Mouse (Mus musculus): ENCODE data around the gene D630003M21Rik. TPM values are rescaled to one million over a fixed set of nuclear protein-coding genes. Genes with fewer than 3 reads are reported as not detected.

Gene D630003M21Rik
- polyA plus RNA-seq, 1 experiment from 2014 or later = 4.3 TPM

- H3K27ac ChIP-seq (replicated peaks) = no peak overlapping the region
- peaks cover 31% of the 10 kb centered on the region for H3K4me1 ChIP-seq
- no peaks in the 10 kb centered on the region for H3K36me3 ChIP-seq
- no peak overlapping the region for H3K4me2 ChIP-seq (replicated peaks)
- ATAC-seq (ENCODE audit: low FRiP score, low read depth) = no peak
- H3K4me3 ChIP-seq = no peak overlapping the region
- 90% methylated on average over 9 of the region's 9 CpGs for WGBS
- H3K9me3 ChIP-seq = no peaks in the 10 kb centered on the region
- 0 out of 2 replicates have a peak, but pooled peaks cover 6% of the 10 kb centered on the region for H3K27me3 ChIP-seq
- no peak overlapping the region for H3K9ac ChIP-seq (replicated peaks)
Measured at GRCm38 (mm10) chr2:158176763-158177162, 52.3 kb downstream of the D630003M21Rik start.

GRCm38 (mm10) chr2:158175433-158175832, 53.6 kb downstream of the D630003M21Rik start:
- peaks cover 31% of the 10 kb centered on the region for H3K4me1 ChIP-seq
- 0 out of 2 replicates have a peak, but pooled peaks cover 6% of the 10 kb centered on the region for H3K27me3 ChIP-seq
- H3K9ac ChIP-seq (replicated peaks) = no peak overlapping the region
- no peak overlapping the region for H3K27ac ChIP-seq (replicated peaks)
- no peak overlapping the region for H3K4me3 ChIP-seq
- no peaks in the 10 kb centered on the region for H3K9me3 ChIP-seq
- no peak overlapping the region for H3K4me2 ChIP-seq (replicated peaks)
- no peak for ATAC-seq (ENCODE audit: low FRiP score, low read depth)
- 88% methylated on average over 3 of the region's 3 CpGs for WGBS
- H3K36me3 ChIP-seq = no peaks in the 10 kb centered on the region

- Histone ChIP-seq H3K4me2 (replicated peaks) (no peak overlapping the region), H3K27ac (replicated peaks) (no peak overlapping the region), H3K4me1 (peaks cover 30% of the 10 kb centered on the region), H3K9ac (replicated peaks) (no peak overlapping the region), H3K27me3 (0 out of 2 replicates have a peak, but pooled peaks cover 1% of the 10 kb centered on the region), H3K4me3 (no peak overlapping the region), H3K9me3 (no peaks in the 10 kb centered on the region), H3K36me3 (no peaks in the 10 kb centered on the region)
- 94% methylated on average over 15 of the region's 15 CpGs for WGBS
- ATAC-seq (ENCODE audit: low FRiP score, low read depth) = no peak
Measured at GRCm38 (mm10) chr2:158174958-158175357, 54.1 kb downstream of the D630003M21Rik start.

- ATAC-seq (ENCODE audit: low FRiP score, low read depth) = no peak
- no peak overlapping the region for H3K27ac ChIP-seq (replicated peaks)
- H3K27me3 ChIP-seq = no peaks in the 10 kb centered on the region
- no peak overlapping the region for H3K9ac ChIP-seq (replicated peaks)
- 80% methylated on average over 5 of the region's 5 CpGs for WGBS
- H3K9me3 ChIP-seq = no peaks in the 10 kb centered on the region
- peaks cover 25% of the 10 kb centered on the region for H3K4me1 ChIP-seq
- H3K4me2 ChIP-seq (replicated peaks) = no peak overlapping the region
- H3K36me3 ChIP-seq = no peaks in the 10 kb centered on the region
- H3K4me3 ChIP-seq = no peak overlapping the region
Measured at GRCm38 (mm10) chr2:158174438-158174837, 54.6 kb downstream of the D630003M21Rik start.

- Histone ChIP-seq H3K4me2 (replicated peaks) (no peak overlapping the region), H3K4me1 (no peaks in the 10 kb centered on the region), H3K4me3 (no peak overlapping the region), H3K9ac (replicated peaks) (no peak overlapping the region), H3K27me3 (no peaks in the 10 kb centered on the region), H3K9me3 (no peaks in the 10 kb centered on the region), H3K27ac (replicated peaks) (no peak overlapping the region), H3K36me3 (no peaks in the 10 kb centered on the region)
- WGBS = 76% methylated on average over 2 of the region's 2 CpGs
- ATAC-seq (ENCODE audit: low FRiP score, low read depth) = no peak
Measured at GRCm38 (mm10) chr2:158170394-158170793, 58.6 kb downstream of the D630003M21Rik start.

GRCm38 (mm10) chr2:158169771-158170170, 59.3 kb downstream of the D630003M21Rik start:
- H3K9me3 ChIP-seq = no peaks in the 10 kb centered on the region
- ATAC-seq (ENCODE audit: low FRiP score, low read depth) = no peak
- WGBS = 91% methylated on average over 7 of the region's 7 CpGs

GRCm38 (mm10) chr2:158169351-158169750, 59.7 kb downstream of the D630003M21Rik start:
- no peaks in the 10 kb centered on the region for H3K36me3 ChIP-seq
- H3K4me1 ChIP-seq = no peaks in the 10 kb centered on the region
- H3K9ac ChIP-seq (replicated peaks) = no peak overlapping the region
- H3K27me3 ChIP-seq = no peaks in the 10 kb centered on the region
- no peaks in the 10 kb centered on the region for H3K9me3 ChIP-seq
- H3K4me3 ChIP-seq = no peak overlapping the region
- no peak overlapping the region for H3K4me2 ChIP-seq (replicated peaks)
- H3K27ac ChIP-seq (replicated peaks) = no peak overlapping the region
- 83% methylated on average over 6 of the region's 6 CpGs for WGBS
- no peak for ATAC-seq (ENCODE audit: low FRiP score, low read depth)

More at GRCm38 (mm10) chr2:158169771-158170170, 59.3 kb downstream of the D630003M21Rik start:
- H3K4me3 ChIP-seq = no peak overlapping the region
- no peak overlapping the region for H3K9ac ChIP-seq (replicated peaks)
- no peaks in the 10 kb centered on the region for H3K4me1 ChIP-seq
- no peak overlapping the region for H3K4me2 ChIP-seq (replicated peaks)
- no peak overlapping the region for H3K27ac ChIP-seq (replicated peaks)
- no peaks in the 10 kb centered on the region for H3K27me3 ChIP-seq
- no peaks in the 10 kb centered on the region for H3K36me3 ChIP-seq

- Histone ChIP-seq H3K4me2 (replicated peaks) (no peak overlapping the region), H3K27me3 (no peaks in the 10 kb centered on the region), H3K9ac (replicated peaks) (no peak overlapping the region), H3K4me3 (no peak overlapping the region), H3K4me1 (no peaks in the 10 kb centered on the region), H3K27ac (replicated peaks) (no peak overlapping the region), H3K36me3 (no peaks in the 10 kb centered on the region), H3K9me3 (no peaks in the 10 kb centered on the region)
- WGBS = 73% methylated on average over 8 of the region's 8 CpGs
- ATAC-seq (ENCODE audit: low FRiP score, low read depth) = no peak
Measured at GRCm38 (mm10) chr2:158168741-158169211, 60.2 kb downstream of the D630003M21Rik start.

GRCm38 (mm10) chr2:158167496-158168205, 61.4 kb downstream of the D630003M21Rik start:
- Histone ChIP-seq H3K27me3 (no peaks in the 10 kb centered on the region), H3K36me3 (no peaks in the 10 kb centered on the region), H3K9ac (replicated peaks) (no peak overlapping the region), H3K4me1 (no peaks in the 10 kb centered on the region), H3K4me2 (replicated peaks) (no peak overlapping the region), H3K4me3 (no peak overlapping the region), H3K27ac (replicated peaks) (no peak overlapping the region), H3K9me3 (no peaks in the 10 kb centered on the region)
- ATAC-seq (ENCODE audit: low FRiP score, low read depth) = no peak
- 76% methylated on average over 9 of the region's 9 CpGs for WGBS

GRCm38 (mm10) chr2:158166628-158167027, 62.4 kb downstream of the D630003M21Rik start:
- WGBS = 83% methylated on average over 7 of the region's 7 CpGs
- H3K4me2 ChIP-seq (replicated peaks) = no peak overlapping the region
- no peak for ATAC-seq (ENCODE audit: low FRiP score, low read depth)
- H3K27ac ChIP-seq (replicated peaks) = no peak overlapping the region
- H3K4me1 ChIP-seq = no peaks in the 10 kb centered on the region
- no peaks in the 10 kb centered on the region for H3K9me3 ChIP-seq
- no peaks in the 10 kb centered on the region for H3K36me3 ChIP-seq
- H3K4me3 ChIP-seq = no peak overlapping the region
- H3K27me3 ChIP-seq = no peaks in the 10 kb centered on the region
- H3K9ac ChIP-seq (replicated peaks) = no peak overlapping the region

- Histone ChIP-seq H3K4me1 (no peaks in the 10 kb centered on the region), H3K9ac (replicated peaks) (no peak overlapping the region), H3K9me3 (no peaks in the 10 kb centered on the region), H3K36me3 (no peaks in the 10 kb centered on the region), H3K27me3 (no peaks in the 10 kb centered on the region), H3K27ac (replicated peaks) (no peak overlapping the region), H3K4me3 (no peak overlapping the region), H3K4me2 (replicated peaks) (no peak overlapping the region)
- 89% methylated on average over 4 of the region's 4 CpGs for WGBS
- ATAC-seq (ENCODE audit: low FRiP score, low read depth) = no peak
Measured at GRCm38 (mm10) chr2:158165776-158166175, 63.2 kb downstream of the D630003M21Rik start.

- no peak for ATAC-seq (ENCODE audit: low FRiP score, low read depth)
- H3K36me3 ChIP-seq = no peaks in the 10 kb centered on the region
- H3K9ac ChIP-seq (replicated peaks) = no peak overlapping the region
- WGBS = 81% methylated on average over 6 of the region's 6 CpGs
- H3K4me1 ChIP-seq = no peaks in the 10 kb centered on the region
- H3K4me3 ChIP-seq = no peak overlapping the region
- H3K27ac ChIP-seq (replicated peaks) = no peak overlapping the region
- H3K4me2 ChIP-seq (replicated peaks) = no peak overlapping the region
- H3K27me3 ChIP-seq = no peaks in the 10 kb centered on the region
- H3K9me3 ChIP-seq = no peaks in the 10 kb centered on the region
Measured at GRCm38 (mm10) chr2:158163034-158163433, 66.0 kb downstream of the D630003M21Rik start.
